Mouse (Mus musculus) brain, embryonic 18.5 days (tissue): ENCODE results near the gene Borcs5.

Experiments used
- DNase-seq: peaks from one replicate; pipeline ENCODE4 v3.0.0-alpha.2; 2012; ENCODE audit warnings: low read depth, low spot score

Gene Borcs5

GRCm38 (mm10) chr6:134626564-134626963 is 12.7 kb upstream of the Borcs5 start:
- no peak for DNase-seq

GRCm38 (mm10) chr6:134630447-134630846 is 8.9 kb upstream of the Borcs5 start:
- DNase-seq, result no peak

DNA sequence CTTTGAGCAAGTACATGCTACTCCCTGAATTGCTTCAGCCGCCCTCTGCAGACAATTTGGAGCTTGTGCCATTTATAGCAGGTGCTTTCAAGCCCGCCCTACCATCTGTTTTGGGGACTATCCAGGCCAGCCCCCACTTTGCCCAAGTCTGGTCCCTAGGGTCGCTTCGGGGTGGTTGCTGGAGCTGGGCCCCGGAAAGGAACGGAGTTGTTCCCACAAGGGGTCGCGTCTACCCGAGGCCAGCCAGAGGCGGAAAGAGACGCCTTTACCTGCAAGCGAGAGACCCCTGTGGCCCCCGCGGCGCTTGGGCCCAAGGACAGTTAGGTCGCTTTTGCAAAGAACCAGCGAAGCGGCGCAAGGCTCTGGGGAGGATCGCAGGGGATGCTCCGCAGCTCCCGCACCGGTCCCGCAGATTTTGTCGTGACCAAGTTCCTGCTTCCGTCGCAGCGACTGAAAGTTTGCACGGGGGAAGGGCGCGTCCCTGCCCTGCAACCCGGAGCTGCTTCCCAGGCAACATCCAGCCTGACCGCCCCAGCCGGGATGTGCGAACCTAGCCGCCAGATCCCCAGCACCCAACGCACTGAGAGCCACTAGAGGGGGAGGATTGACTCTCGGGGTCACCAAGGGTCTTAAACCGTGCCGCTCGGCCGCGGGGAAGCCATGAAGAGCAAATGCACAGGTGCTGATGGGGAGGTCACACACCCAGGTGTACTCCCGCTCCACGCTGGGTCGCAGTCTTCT is 7.2 kb upstream of the Borcs5 start, which contains the start of gene Mansc1:
Gene Mansc1 (minus strand): TSS at position 542 of the 741 bp plus-strand sequence.
- DNase-seq, result no peak

DNA sequence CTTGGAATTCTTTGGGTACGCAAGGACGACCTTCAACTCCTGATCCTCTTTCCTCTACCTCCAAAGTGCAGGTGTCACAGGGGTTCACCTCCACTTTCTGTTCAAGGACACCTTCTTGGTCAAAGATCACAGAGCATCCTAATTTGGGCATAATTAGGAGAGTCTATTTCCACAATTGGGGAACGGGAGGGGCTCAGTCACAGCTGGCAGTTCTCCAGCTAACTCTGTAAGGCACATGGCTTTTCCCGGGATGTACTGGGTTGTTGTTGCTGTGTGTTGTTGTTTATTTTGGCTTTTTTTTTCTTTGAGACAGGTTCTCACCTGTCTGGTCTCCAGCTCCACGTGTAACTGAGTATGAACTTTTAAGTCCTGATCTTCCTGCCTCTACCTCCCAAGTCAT is 6.6 kb upstream of the Borcs5 start:
- no peak for DNase-seq

- DNase-seq, result no peak
Measured at GRCm38 (mm10) chr6:134633553-134633952, 5.8 kb upstream of the Borcs5 start.

DNA sequence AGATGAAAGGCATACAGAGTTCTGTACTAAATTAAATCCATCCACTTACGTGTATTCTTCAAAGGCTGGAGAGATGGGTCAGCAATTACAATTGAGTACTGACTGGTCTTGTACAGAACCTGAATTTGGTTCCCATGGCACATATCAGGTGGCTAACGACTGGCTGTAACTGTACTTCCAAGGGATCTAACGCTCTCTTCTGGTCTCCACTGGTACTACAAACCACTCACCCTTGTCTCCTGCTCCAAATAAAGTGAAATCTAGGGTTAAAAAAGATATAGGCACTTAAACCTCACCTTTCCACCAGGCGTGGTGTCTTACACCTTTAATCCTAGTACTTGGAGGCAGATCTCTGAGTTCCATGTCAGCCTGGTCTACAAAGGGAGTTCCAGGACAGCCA is 2.8 kb upstream of the Borcs5 start:
- DNase-seq, result no peak

DNA sequence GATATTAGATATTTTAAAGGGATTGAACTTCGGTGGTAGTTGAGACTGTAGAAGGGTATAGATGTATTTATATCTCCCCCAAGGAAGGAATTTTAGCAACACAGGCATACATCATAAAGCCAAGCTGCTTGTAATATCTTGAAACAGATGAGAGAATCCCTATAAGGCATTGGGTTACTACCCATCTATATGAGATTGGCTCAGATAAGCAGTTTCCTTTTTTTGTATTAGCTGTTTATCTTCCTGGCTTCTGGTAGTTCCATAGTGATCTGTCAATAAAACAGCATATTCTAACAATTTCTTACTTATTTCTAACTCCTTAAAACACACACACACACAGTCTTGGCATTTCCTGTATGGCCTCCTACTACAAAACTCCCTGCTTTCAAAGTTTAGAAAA is 590 bp downstream of the Borcs5 start:
- DNase-seq, result no peak

DNA sequence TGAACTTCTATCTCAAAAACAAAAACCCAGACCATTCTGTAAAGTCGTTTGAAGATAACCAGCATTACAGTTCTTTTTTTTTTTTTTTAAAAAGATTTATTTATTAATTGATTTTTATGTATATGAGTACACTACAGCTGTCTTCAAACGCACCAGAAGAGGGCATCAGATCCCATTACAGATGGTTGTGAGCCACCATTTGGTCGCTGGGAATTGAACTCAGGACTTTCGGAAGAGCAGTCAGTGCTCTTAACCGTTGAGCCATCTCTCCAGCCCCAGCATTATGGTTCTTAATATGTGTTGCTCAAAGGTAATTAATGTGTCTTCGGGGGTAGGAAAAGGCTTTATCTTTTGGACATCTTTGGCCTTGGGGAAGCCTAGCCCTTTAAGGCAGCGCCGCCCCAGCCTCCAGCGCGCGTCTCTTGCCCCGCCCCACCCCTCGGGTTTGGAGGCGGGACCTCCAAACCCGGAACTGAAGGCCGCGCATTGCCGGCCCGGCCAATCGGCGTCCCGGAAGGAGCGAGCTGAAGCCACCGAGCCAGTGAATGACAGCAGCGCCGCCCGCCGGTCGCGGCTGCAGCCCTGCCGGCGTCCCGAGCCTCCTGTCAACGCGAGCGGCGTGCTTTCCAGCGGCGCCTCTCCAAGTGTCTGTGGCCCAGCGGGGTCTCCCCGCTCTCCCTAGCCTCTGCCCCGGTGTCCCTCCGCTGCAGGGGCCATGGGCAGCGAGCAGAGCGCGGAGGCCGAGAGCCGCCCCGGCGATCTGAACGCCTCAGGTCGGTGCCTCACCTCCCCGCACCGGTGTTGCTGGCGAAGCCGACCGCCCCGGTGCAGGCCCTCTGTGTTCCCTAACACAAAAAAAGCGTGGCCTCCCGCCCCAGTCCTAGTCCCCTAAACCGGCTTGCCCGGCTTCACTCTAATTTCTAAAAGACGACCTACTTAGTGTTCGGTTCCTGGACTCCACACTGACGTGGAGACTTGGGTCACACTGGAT is 1.5 kb downstream of the Borcs5 start:
- peak; percentile 85 for DNase-seq

DNA sequence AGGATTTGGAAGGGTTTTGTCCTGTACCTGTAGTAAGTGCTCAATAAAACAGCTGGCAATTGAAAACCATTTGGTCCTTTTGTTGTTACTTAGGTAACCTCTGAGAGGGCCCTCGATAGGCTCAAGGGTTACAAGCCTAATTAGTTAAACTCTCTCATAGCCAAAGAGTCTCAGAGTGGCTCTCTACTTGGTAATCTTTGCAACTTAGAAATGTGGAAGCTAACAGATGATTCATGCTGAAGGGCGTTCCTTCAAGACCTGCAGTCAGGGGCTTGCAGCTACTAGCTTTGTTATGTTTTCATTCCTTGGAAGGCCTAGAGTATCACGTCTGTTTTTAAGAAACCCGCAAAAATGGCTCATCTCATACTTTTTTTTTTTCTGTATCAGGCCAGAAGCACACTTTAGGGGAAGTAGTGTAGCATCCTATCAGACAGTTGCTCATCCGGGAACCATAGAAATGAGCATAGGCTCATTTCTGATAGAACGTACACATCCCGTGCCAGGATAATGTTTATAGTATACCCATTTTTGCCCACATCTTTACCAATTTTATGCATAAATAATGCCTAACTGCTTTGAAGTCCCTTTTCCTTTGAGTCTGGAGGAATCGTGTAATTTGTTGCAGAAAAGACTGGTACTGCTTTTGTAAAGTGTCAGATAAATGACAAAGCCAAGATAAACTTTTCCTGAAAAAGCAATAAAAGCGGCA is 2.6 kb downstream of the Borcs5 start:
- no peak for DNase-seq

DNA sequence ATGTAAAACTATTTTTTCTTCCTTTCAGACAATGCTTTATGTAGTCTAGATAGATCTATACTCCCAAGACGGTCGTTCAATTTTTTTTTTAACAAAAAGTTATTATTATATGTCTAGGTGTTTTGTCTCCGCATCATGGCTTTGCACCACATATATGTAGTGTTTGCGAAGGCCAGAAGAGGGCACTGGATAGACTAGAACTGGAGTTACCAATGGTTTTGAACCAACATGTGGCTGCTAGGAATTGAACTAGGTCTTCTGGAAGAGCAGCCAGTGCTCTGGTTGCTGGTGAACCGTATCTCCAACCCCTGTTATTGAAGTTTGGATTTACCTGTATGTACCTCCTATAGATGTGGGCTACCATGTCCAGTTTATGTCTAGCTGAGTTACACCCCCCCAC is 4.0 kb downstream of the Borcs5 start:
- DNase-seq, result no peak

- DNase-seq, result no peak
Measured at GRCm38 (mm10) chr6:134646835-134647234, 7.5 kb downstream of the Borcs5 start.

GRCm38 (mm10) chr6:134647621-134648020 is 8.3 kb downstream of the Borcs5 start:
- no peak for DNase-seq

- DNase-seq, result no peak
Measured at GRCm38 (mm10) chr6:134648356-134648755, 9.0 kb downstream of the Borcs5 start.

DNA sequence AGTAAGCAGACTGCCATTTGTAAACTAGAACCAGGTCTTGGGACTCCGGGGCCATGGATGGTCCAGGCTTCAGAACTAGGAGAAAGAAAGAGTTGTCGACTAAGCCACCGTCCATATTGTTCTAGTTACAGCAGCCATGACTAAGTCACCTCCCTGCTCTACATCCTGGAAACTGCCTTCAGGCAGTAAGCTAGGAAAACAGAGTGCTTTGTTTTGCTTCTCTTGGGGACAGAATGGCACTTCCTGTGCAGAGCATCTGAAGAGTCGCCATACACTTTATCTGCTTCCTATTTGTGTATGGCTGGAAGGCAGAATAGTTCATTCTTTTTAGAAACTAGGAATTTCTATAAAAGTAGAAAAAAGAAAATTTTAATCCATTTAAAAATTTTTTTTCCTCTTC is 17.2 kb downstream of the Borcs5 start:
- no peak for DNase-seq

GRCm38 (mm10) chr6:134659108-134659958 is 20.0 kb downstream of the Borcs5 start:
- peak; percentile 22 for DNase-seq

DNA sequence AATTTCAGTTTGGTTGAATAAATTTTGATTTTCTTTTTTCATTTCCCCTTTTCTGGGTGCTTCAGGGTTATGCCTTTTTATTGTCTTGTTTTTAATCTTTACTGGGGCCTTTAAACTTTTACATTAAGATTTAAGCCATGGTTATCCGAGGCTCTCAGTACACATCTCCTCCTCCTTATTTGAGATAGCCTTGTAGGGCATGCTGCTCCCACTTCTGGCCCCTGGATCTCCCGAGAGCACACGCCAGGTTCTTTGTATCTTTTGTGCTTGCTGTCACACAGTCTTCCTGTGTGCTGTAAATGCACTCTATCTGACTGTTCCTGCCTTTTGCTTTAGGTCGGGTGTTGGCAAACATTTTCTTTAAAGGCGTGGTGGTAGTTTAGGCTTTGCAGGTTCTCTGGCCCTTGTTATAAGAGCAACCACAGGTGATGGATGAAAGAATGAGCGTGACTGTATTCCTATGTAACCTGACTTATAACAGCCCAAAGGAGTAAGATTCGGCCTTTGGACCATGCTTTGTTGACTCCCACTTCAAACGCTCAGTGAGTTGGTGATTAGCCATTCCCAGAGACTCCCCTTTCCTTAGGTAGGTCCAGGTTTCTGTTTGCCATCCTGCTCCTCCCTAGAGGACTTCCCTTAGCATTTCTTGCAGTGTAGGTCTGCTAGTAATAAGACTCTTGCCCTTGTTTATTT is 21.6 kb downstream of the Borcs5 start:
- no peak for DNase-seq

DNA sequence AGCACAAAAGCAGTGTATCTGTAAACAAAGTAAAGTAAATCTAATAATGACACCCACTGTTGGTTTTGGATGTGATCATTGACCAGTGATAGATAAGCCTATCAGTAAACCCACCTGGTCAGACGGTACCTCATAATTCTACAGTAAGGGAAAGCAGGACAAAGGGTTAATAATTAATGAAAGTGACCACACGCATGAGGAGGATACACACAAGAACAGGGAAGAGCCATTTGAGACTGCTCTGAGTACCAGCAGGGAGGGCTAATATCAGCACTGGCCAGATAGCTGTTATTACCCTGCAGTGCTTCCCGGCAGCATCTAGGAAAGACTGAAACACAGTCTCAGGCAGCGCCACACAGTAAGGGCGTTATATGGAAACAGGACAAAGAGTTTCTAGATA is 25.3 kb downstream of the Borcs5 start:
- no peak for DNase-seq

GRCm38 (mm10) chr6:134665817-134666216 is 26.5 kb downstream of the Borcs5 start:
- DNase-seq, result no peak

GRCm38 (mm10) chr6:134668519-134668918 is 29.2 kb downstream of the Borcs5 start:
- DNase-seq, result no peak

DNA sequence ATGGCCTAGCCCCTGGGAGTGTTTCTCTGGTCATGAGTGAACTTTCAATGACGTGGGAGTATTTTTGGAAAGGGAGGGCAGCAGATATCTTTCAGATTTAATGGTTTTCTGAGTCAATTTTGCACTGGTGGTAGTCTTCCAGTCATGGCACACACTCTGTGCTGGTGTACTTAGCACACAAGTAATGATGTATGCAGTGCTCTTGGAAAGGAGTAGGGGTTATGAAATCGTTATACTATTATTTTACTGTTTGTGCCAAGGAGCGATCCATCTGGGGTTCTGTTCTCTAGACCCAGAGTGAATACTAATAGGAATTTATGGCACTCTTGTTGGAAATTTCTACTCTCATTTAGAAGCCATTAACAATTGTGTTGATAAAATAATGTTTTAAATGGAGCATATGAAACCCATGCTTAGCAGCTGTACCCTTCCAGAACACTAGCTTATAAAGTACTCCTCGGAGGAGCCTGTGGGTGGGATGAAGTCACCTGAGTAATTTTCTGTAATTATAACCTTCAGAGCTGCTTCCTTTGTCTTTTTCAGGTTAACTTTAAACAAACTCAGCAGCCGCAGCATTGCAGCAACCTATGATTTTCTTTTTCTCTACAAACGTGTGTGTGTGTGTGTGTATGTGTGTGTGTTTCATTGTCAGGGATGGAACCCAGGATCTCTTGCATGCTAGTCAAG is 30.0 kb downstream of the Borcs5 start:
- no peak for DNase-seq
